Mouse (Mus musculus): ENCODE measurements around the gene Chrne. TPM values are rescaled to one million over a fixed set of nuclear protein-coding genes. Genes with fewer than 3 reads are reported as not detected.

Chrne gene
- total RNA-seq, 1 experiment from 2014 or later = 0.37 TPM

Other genes starting within 250 kb of the Chrne start
- gene Pelp1, start 209.2 kb downstream of the Chrne start, total RNA-seq (2017) = 13.4 and 16.5 TPM in 2 replicates
- gene Arrb2, start 186.6 kb downstream of the Chrne start, total RNA-seq (2017) = 43.6 and 46.6 TPM in 2 replicates
- 36.3 and 43.1 TPM in 2 replicates for gene Med11, start 167.3 kb downstream of the Chrne start, total RNA-seq (2017)
- gene Zmynd15, start 159.8 kb downstream of the Chrne start, total RNA-seq (2017) = not detected in 2 replicates
- not detected in 2 replicates for gene Cxcl16, start 159.2 kb downstream of the Chrne start, total RNA-seq (2017)
- gene Tm4sf5, start 114.0 kb downstream of the Chrne start, total RNA-seq (2017) = not detected in 2 replicates
- not detected in 2 replicates for gene Vmo1, start 104.6 kb downstream of the Chrne start, total RNA-seq (2017)
- gene Gltpd2, start 100.0 kb downstream of the Chrne start, total RNA-seq (2017) = not detected in 2 replicates
- 218 and 223 TPM in 2 replicates for gene Psmb6, start 93.8 kb downstream of the Chrne start, total RNA-seq (2017)
- gene Gm40193, start 86.3 kb downstream of the Chrne start, total RNA-seq (2017) = not detected in 2 replicates
- gene Pld2, start 79.2 kb downstream of the Chrne start, total RNA-seq (2017) = 1.2 and 2.7 TPM in 2 replicates
- gene Mink1, start 56.3 kb downstream of the Chrne start, total RNA-seq (2017) = 30.8 and 33.5 TPM in 2 replicates
- not detected in 2 replicates for gene 4930544D05Rik, start 3.4 kb downstream of the Chrne start, total RNA-seq (2017)
- 0.58 and 3.2 TPM in 2 replicates for gene Gp1ba, start 19.9 kb upstream of the Chrne start, total RNA-seq (2017)
- gene Rnf167, start 28.0 kb upstream of the Chrne start, total RNA-seq (2017) = 56.9 and 65.8 TPM in 2 replicates
- gene Slc25a11, start 28.3 kb upstream of the Chrne start, total RNA-seq (2017) = 52.5 and 60.6 TPM in 2 replicates
- gene Pfn1, start 35.4 kb upstream of the Chrne start, total RNA-seq (2017) = 437 and 465 TPM in 2 replicates
- 8.9 and 10.0 TPM in 2 replicates for gene Eno3, start 38.0 kb upstream of the Chrne start, total RNA-seq (2017)
- gene Spag7, start 50.2 kb upstream of the Chrne start, total RNA-seq (2017) = 43.2 and 53.2 TPM in 2 replicates
- 5.3 and 13.3 TPM in 2 replicates for gene Camta2, start 68.9 kb upstream of the Chrne start, total RNA-seq (2017)
- gene Inca1, start 80.9 kb upstream of the Chrne start, total RNA-seq (2017) = not detected in 2 replicates
- 4.7 and 8.6 TPM in 2 replicates for gene Kif1c, start 81.3 kb upstream of the Chrne start, total RNA-seq (2017)
- 2.3 and 4.2 TPM in 2 replicates for gene Zfp3, start 145.0 kb upstream of the Chrne start, total RNA-seq (2017)
- not detected in 2 replicates for gene Scimp, start 193.4 kb upstream of the Chrne start, total RNA-seq (2017)
- 63.2 and 68.4 TPM in 2 replicates for gene Rabep1, start 225.6 kb upstream of the Chrne start, total RNA-seq (2017)

Measured in common myeloid progenitor, adult 5-6 weeks (primary cell).